Mouse (Mus musculus): ENCODE measurements around the gene Nfia. TPM values are rescaled to one million over a fixed set of nuclear protein-coding genes. Genes with fewer than 3 reads are reported as not detected.

Gene Nfia
- total RNA-seq, 2 experiments from 2014 or later = 54.8 to 59.7 TPM

- no peak for DNase-seq (ENCODE audit: low spot score in 2 of 2)
Observed at GRCm38 (mm10) chr4:98049584-98049983, 277.1 kb downstream of the Nfia start.

GRCm38 (mm10) chr4:98050003-98050620 is 277.6 kb downstream of the Nfia start:
- no peak for DNase-seq (ENCODE audit: low spot score in 2 of 2)

GRCm38 (mm10) chr4:98050781-98051180 is 278.2 kb downstream of the Nfia start:
- DNase-seq (ENCODE audit: low spot score in 2 of 2) = no peak

- DNase-seq (ENCODE audit: low spot score in 2 of 2) = no peak
Observed at GRCm38 (mm10) chr4:98051326-98051725, 278.8 kb downstream of the Nfia start.

- DNase-seq (ENCODE audit: low spot score in 2 of 2) = no peak
Observed at GRCm38 (mm10) chr4:98055036-98055435, 282.5 kb downstream of the Nfia start.

- DNase-seq (ENCODE audit: low spot score in 2 of 2) = no peak
Observed at GRCm38 (mm10) chr4:98056396-98057020, 284.0 kb downstream of the Nfia start.

GRCm38 (mm10) chr4:98057246-98057645 is 284.7 kb downstream of the Nfia start:
- no peak for DNase-seq (ENCODE audit: low spot score in 2 of 2)

- DNase-seq (ENCODE audit: low spot score in 2 of 2) = no peak
Observed at GRCm38 (mm10) chr4:98057721-98058120, 285.2 kb downstream of the Nfia start.

- no peak for DNase-seq (ENCODE audit: low spot score in 2 of 2)
Observed at GRCm38 (mm10) chr4:98058182-98058581, 285.6 kb downstream of the Nfia start.

- DNase-seq (ENCODE audit: low spot score in 2 of 2) = no peak
Observed at GRCm38 (mm10) chr4:98060601-98061000, 288.1 kb downstream of the Nfia start.

- no peak for DNase-seq (ENCODE audit: low spot score in 2 of 2)
Observed at GRCm38 (mm10) chr4:98061086-98061485, 288.6 kb downstream of the Nfia start.

GRCm38 (mm10) chr4:98063280-98063679 is 290.7 kb downstream of the Nfia start:
- no peak for DNase-seq (ENCODE audit: low spot score in 2 of 2)

GRCm38 (mm10) chr4:98076106-98076505 is 303.6 kb downstream of the Nfia start:
- DNase-seq (ENCODE audit: low spot score in 2 of 2) = no peak

GRCm38 (mm10) chr4:98076624-98077023 is 304.1 kb downstream of the Nfia start:
- DNase-seq (ENCODE audit: low spot score in 2 of 2) = peak in 1 of 2 experiments; percentile 16

- no peak for DNase-seq (ENCODE audit: low spot score in 2 of 2)
Observed at GRCm38 (mm10) chr4:98080586-98080985, 308.1 kb downstream of the Nfia start.

GRCm38 (mm10) chr4:98081962-98082361 is 309.4 kb downstream of the Nfia start:
- no peak for DNase-seq (ENCODE audit: low spot score in 2 of 2)

- no peak for DNase-seq (ENCODE audit: low spot score in 2 of 2)
Observed at GRCm38 (mm10) chr4:98082512-98082911, 310.0 kb downstream of the Nfia start.

- no peak for DNase-seq (ENCODE audit: low spot score in 2 of 2)
Observed at GRCm38 (mm10) chr4:98085060-98085459, 312.5 kb downstream of the Nfia start.

- DNase-seq (ENCODE audit: low spot score in 2 of 2) = no peak
Observed at GRCm38 (mm10) chr4:98086976-98087375, 314.4 kb downstream of the Nfia start.

- DNase-seq (ENCODE audit: low spot score in 2 of 2) = no peak
Observed at GRCm38 (mm10) chr4:98089985-98090384, 317.5 kb downstream of the Nfia start.

- DNase-seq (ENCODE audit: low spot score in 2 of 2) = no peak
Observed at GRCm38 (mm10) chr4:98090586-98090985, 318.1 kb downstream of the Nfia start.

GRCm38 (mm10) chr4:98091368-98091827 is 318.9 kb downstream of the Nfia start:
- DNase-seq (ENCODE audit: low spot score in 2 of 2) = no peak

GRCm38 (mm10) chr4:98091901-98092472 is 319.5 kb downstream of the Nfia start:
- DNase-seq (ENCODE audit: low spot score in 2 of 2) = no peak

All from left cerebral cortex, adult 18-20 months (tissue).